8 mouse cellular contexts compared by ENCODE assay signal in the genomic region with DNA sequence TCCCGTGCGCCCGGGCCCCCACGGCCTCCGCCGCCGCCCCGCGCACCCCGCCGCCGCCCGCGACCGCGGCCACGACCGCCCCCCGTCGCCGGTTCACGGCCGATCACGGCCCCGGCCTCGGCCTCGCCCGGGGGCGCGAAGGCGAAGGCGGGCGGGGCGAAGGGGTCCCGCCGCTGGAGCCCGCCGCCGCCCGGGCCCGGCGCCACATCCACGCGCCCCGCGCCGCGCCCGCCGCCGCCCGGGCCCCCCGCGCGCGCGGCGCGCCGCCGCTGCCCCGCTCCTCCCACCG. TPM values are rescaled to one million over a fixed set of nuclear protein-coding genes. Genes with fewer than 3 reads are reported as not detected.
DNase-seq lines count a peak whose midpoint lies in the region; ATAC-seq lines count a peak whose summit lies in the region.

A gene (minus strand): TSS at position 41 of the 289 bp plus-strand sequence.

- H3K36me3 ChIP-seq in kidney, embryonic 14.5 days (ENCODE audit: control insufficient read depth, insufficient read depth, low read length): no peaks in the 10 kb centered on the region
- no peaks in the 10 kb centered on the region for H3K36me3 ChIP-seq in midbrain, embryonic 16.5 days (ENCODE audit: control insufficient read depth, insufficient read depth, low read length)

- peak within 1 kb of the TSS; percentile 94 for H3K9ac ChIP-seq in kidney, embryonic 14.5 days (ENCODE audit: low read depth, low read length)
- H3K9ac ChIP-seq in midbrain, embryonic 16.5 days (ENCODE audit: low read depth, low read length): peak within 1 kb of the TSS; percentile 94

- under 1% methylated on average over 28 of the region's 63 CpGs for WGBS in kidney, embryonic 14.5 days
- WGBS in midbrain, embryonic 16.5 days: 1% methylated on average over 13 of the region's 63 CpGs

- peak within 1 kb of the TSS; percentile 82 for H3K4me3 ChIP-seq in kidney, embryonic 14.5 days (ENCODE audit: low read length)
- H3K4me3 ChIP-seq in midbrain, embryonic 16.5 days (ENCODE audit: low read depth, low read length): peak within 1 kb of the TSS; percentile 80

- peaks cover 34% of the 10 kb centered on the region for H3K4me1 ChIP-seq in kidney, embryonic 14.5 days (ENCODE audit: control insufficient read depth, insufficient read depth, low read length)
- peaks cover 34% of the 10 kb centered on the region for H3K4me1 ChIP-seq in midbrain, embryonic 16.5 days (ENCODE audit: control insufficient read depth, insufficient read depth, low read length)

- DNase-seq in kidney, adult 9 months: no peak
- DNase-seq in adrenal gland, postnatal 25 days: no peak
- DNase-seq in gonadal fat pad, adult 2 months (ENCODE audit: low read depth): no peak
- DNase-seq in layer of hippocampus, postnatal 14 days (ENCODE audit: low spot score in 2 of 2): no peak
- no peak for DNase-seq in B cell, adult 2 months
- DNase-seq in thymus, postnatal 14 days: no peak

- no peaks in the 10 kb centered on the region for H3K9me3 ChIP-seq in kidney, embryonic 14.5 days (ENCODE audit: control insufficient read depth, low read length)
- H3K9me3 ChIP-seq in midbrain, embryonic 16.5 days (replicated peaks; ENCODE audit: control insufficient read depth, low read length, poor library complexity, severe bottlenecking): no peaks in the 10 kb centered on the region

- no peak for ATAC-seq in kidney, embryonic 14.5 days (ENCODE audit: low FRiP score, low TSS enrichment)
- ATAC-seq in midbrain, embryonic 16.5 days: no peak

- no peaks in the 10 kb centered on the region for H3K27me3 ChIP-seq in kidney, embryonic 14.5 days (ENCODE audit: control insufficient read depth, insufficient read depth, low read length)
- no peaks in the 10 kb centered on the region for H3K27me3 ChIP-seq in midbrain, embryonic 16.5 days (ENCODE audit: control insufficient read depth, insufficient read depth, low read depth, low read length)

- peak within 1 kb of the TSS; percentile 96 for H3K27ac ChIP-seq in kidney, embryonic 14.5 days (ENCODE audit: low read depth, low read length)
- H3K27ac ChIP-seq in midbrain, embryonic 16.5 days (ENCODE audit: low read length): peak within 1 kb of the TSS; percentile 97

- H3K4me2 ChIP-seq in kidney, embryonic 14.5 days (replicated peaks; ENCODE audit: low read depth, low read length): peak within 1 kb of the TSS; percentile 91
- peak within 1 kb of the TSS; percentile 99 for H3K4me2 ChIP-seq in midbrain, embryonic 16.5 days (ENCODE audit: low read length)

RNA-seq across cellular contexts. Expression of the gene that starts here (rescaled TPM):
- polyA plus RNA-seq in kidney, embryonic 14.5 days (2014; fragmentation: Nextera tagmentation; extraction: Ambion mirVana): 24.0 and 24.5 TPM in 2 replicates
- 73.5 and 93.3 TPM in 2 replicates for total RNA-seq in adrenal gland, postnatal 25 days (2021)
- polyA plus RNA-seq in gonadal fat pad, adult 2 months (2012; rRNA removed): 61.5 and 79.7 TPM in 2 replicates
- 100 to 1,000 TPM; 115 to 117 TPM for total RNA-seq in layer of hippocampus, postnatal 14 days (2021)
- polyA plus RNA-seq in midbrain, embryonic 16.5 days (2015; fragmentation: Nextera tagmentation; extraction: Ambion mirVana): 9.6 and 10.1 TPM in 2 replicates
